Mouse (Mus musculus) ES-E14 (cell line): ENCODE measurements at regions not wholly inside any gene's neighbourhood (a gene's known extent, or its start where the extent isn't known, plus 50 kb on each side); places are given as distances from the start of the nearest gene placed in this dataset.

ENCODE experiments used
- DNase-seq: peaks from one replicate; pipeline ENCODE4 v3.0.0-alpha.2; 2013; ENCODE audit warnings: low read depth, low spot score
- H3K27ac ChIP-seq: 2 replicates; pipeline ENCODE4 v1.5.1; 2012; ENCODE audit warnings: low read depth, mild to moderate bottlenecking, low read length, moderate library complexity, mixed read lengths; ENCODE audit not compliant: poor library complexity, insufficient read depth, severe bottlenecking
- H3K36me3 ChIP-seq: 2 replicates; pipeline ENCODE4 v1.6.1; 2012; ENCODE audit warnings: mild to moderate bottlenecking, low read length, moderate library complexity, mixed read lengths; ENCODE audit not compliant: control insufficient read depth, poor library complexity, insufficient read depth, severe bottlenecking
- H3K4me1 ChIP-seq, 2 experiments: fragments of 150-350 bp in 1 of 2; sonication (generic) in 1 of 2; 2 replicates each; pipeline ENCODE4 v1.6.1; 2012; ENCODE audit warnings: low read length in 2 of 2, mild to moderate bottlenecking in 1 of 2, mixed read lengths in 1 of 2; ENCODE audit not compliant: control insufficient read depth in 2 of 2, insufficient read depth in 2 of 2, poor library complexity in 1 of 2
- H3K4me3 ChIP-seq, 2 experiments: fragments of 150-350 bp in 1 of 2; sonication (generic) in 1 of 2; 2 replicates each; pipeline ENCODE4 v1.5.1; 2012; ENCODE audit warnings: low read length in 2 of 2, low read depth in 1 of 2, mild to moderate bottlenecking in 1 of 2, mixed read lengths in 1 of 2; ENCODE audit not compliant: insufficient read depth in 1 of 2, poor library complexity in 1 of 2, severe bottlenecking in 1 of 2
- H3K9ac ChIP-seq: 2 replicates; pipeline ENCODE4 v1.6.1; 2012; ENCODE audit warnings: low read depth, mild to moderate bottlenecking, low read length, mixed read lengths; ENCODE audit not compliant: poor library complexity, insufficient read depth, severe bottlenecking
- H3K9me3 ChIP-seq: fragments of 150-350 bp; sonication (generic); 2 replicates; pipeline ENCODE4 v1.6.1; 2012; ENCODE audit warnings: low read depth, mild to moderate bottlenecking, low read length; ENCODE audit not compliant: control insufficient read depth, insufficient read depth
- CHD2 ChIP-seq: IDR thresholded peaks from 2 replicates; pipeline ENCODE4 v1.6.1; 2014; ENCODE audit warnings: mild to moderate bottlenecking, low read depth, low read length, inconsistent platforms
- HCFC1 ChIP-seq: IDR thresholded peaks from 2 replicates; pipeline ENCODE4 v1.6.1; 2012; ENCODE audit warnings: low read length, inconsistent platforms, borderline replicate concordance; ENCODE audit not compliant: insufficient read depth
- MAFK ChIP-seq: IDR thresholded peaks from 2 replicates; pipeline ENCODE4 v1.6.1; 2014; ENCODE audit warnings: mild to moderate bottlenecking, low read depth, low read length, inconsistent platforms; ENCODE audit not compliant: insufficient read depth
- ZC3H11A ChIP-seq: IDR thresholded peaks from 2 replicates; pipeline ENCODE4 v1.6.1; 2012; ENCODE audit warnings: low read depth, mild to moderate bottlenecking, inconsistent platforms, low read length, borderline replicate concordance
- ZNF384 ChIP-seq: IDR thresholded peaks from 2 replicates; pipeline ENCODE4 v1.6.1; 2012; ENCODE audit warnings: low read depth, low read length, inconsistent platforms
- in situ Hi-C, 2 experiments: fragments of 600-800 bp; cut with MboI; formaldehyde crosslinking; loops; one replicate each; pipeline ENCODE4 v1.15.1; 2025; ENCODE audit warnings: low sequenced_read_pairs in 2 of 2, inconsistent platforms in 1 of 2; ENCODE audit not compliant: unreplicated experiment in 2 of 2

GRCm38 (mm10) chr2:101416702-101417101 lies 207.8 kb upstream of the Rag2 start:
- Histone ChIP-seq H3K9ac (no peak overlapping the region), H3K4me1 (no peaks in the 10 kb centered on the region), H3K36me3 (no peaks in the 10 kb centered on the region), H3K27ac (no peak overlapping the region), H3K4me3 (no peak overlapping the region), H3K9me3 (no peaks in the 10 kb centered on the region)
- DNase-seq, result no peak
- no peak for TF ChIP-seq HCFC1
- no peak for TF ChIP-seq ZNF384
- no peak for TF ChIP-seq CHD2
- no peak for TF ChIP-seq ZC3H11A
- TF ChIP-seq MAFK, result no peak
- in situ Hi-C loops, result no loop called here

GRCm38 (mm10) chr2:101433141-101433895 lies 191.2 kb upstream of the Rag2 start:
- TF ChIP-seq ZC3H11A, result no peak
- no peak for TF ChIP-seq MAFK
- TF ChIP-seq HCFC1, result no peak
- TF ChIP-seq ZNF384, result no peak
- TF ChIP-seq CHD2, result no peak
- no peak for DNase-seq
- in situ Hi-C loops, result no loop called here
- Histone ChIP-seq H3K4me1 (no peaks in the 10 kb centered on the region), H3K9ac (no peak overlapping the region), H3K4me3 (no peak overlapping the region), H3K36me3 (no peaks in the 10 kb centered on the region), H3K9me3 (no peaks in the 10 kb centered on the region), H3K27ac (no peak overlapping the region)

GRCm38 (mm10) chr2:101440231-101440630 lies 184.3 kb upstream of the Rag2 start:
- no peak for TF ChIP-seq ZC3H11A
- no peak for TF ChIP-seq HCFC1
- TF ChIP-seq CHD2, result no peak
- Histone ChIP-seq H3K4me1 (no peaks in the 10 kb centered on the region), H3K9ac (no peak overlapping the region), H3K4me3 (no peak overlapping the region), H3K27ac (no peak overlapping the region), H3K36me3 (no peaks in the 10 kb centered on the region), H3K9me3 (no peaks in the 10 kb centered on the region)
- in situ Hi-C loops, result no loop called here
- DNase-seq, result no peak

- Histone ChIP-seq H3K9me3 (no peaks in the 10 kb centered on the region), H3K4me1 (no peaks in the 10 kb centered on the region), H3K36me3 (no peaks in the 10 kb centered on the region), H3K9ac (no peak overlapping the region), H3K4me3 (no peak overlapping the region), H3K27ac (no peak overlapping the region)
- in situ Hi-C loops, result no loop called here
- no peak for DNase-seq
- TF ChIP-seq HCFC1 (no peak), MAFK (no peak), CHD2 (no peak)
Observed at GRCm38 (mm10) chr2:101441081-101441630, 183.4 kb upstream of the Rag2 start.
